Mouse (Mus musculus) heart, adult 2 months (tissue): ENCODE measurements around the gene Pdia4.

ENCODE experiments used
- CTCF ChIP-seq: fragments of 200-600 bp; IDR thresholded peaks from 2 replicates; pipeline ENCODE4 v1.8.1; 2022; ENCODE audit warnings: antibody characterized with exemption, mild to moderate bottlenecking, moderate library complexity
- EP300 ChIP-seq: fragments of 200-500 bp; IDR thresholded peaks from 2 replicates; pipeline ENCODE4 v1.6.1; 2011; ENCODE audit warnings: low read depth, low read length, control low read depth; ENCODE audit not compliant: insufficient read depth
- POLR2A ChIP-seq: fragments of 200-500 bp; IDR thresholded peaks from 2 replicates; pipeline ENCODE4 v1.6.1; 2011; ENCODE audit warnings: mild to moderate bottlenecking, low read depth, low read length, control low read depth; ENCODE audit not compliant: insufficient read depth

DNA sequence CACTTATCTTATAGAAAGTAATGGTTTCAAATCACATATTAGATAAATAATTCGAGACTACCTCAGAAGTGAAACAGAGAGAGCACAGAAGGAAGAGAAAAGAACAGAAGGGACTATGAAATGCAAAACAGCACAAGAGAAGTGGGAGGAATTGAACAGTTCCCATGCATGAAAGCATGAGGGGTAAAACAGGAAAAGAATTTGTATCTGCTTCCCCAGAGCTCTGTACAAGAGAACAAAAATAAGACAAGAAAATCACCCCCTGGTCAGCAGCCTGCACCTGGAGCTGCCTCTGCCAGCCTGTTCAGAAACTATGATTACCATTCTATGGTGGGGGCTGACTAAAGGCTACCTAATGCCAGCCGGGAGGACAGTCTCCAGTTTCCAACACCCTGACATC is 5.8 kb downstream of the Pdia4 start:
- TF ChIP-seq CTCF = no peak
- no peak for TF ChIP-seq POLR2A
- no peak for TF ChIP-seq EP300
